Mouse (Mus musculus) G1E (cell line): ENCODE measurements around the gene Fgfr2.

ENCODE experiments used
- CTCF ChIP-seq: IDR thresholded peaks from 2 replicates; pipeline ENCODE4 v1.5.1; 2012; ENCODE audit warnings: low read depth, low read length, inconsistent platforms, mixed read lengths
- POLR2AphosphoS5 ChIP-seq: IDR thresholded peaks from 2 replicates; pipeline ENCODE4 v1.6.1; 2012; ENCODE audit warnings: low read depth, low read length, inconsistent platforms; ENCODE audit not compliant: insufficient replicate concordance

DNA sequence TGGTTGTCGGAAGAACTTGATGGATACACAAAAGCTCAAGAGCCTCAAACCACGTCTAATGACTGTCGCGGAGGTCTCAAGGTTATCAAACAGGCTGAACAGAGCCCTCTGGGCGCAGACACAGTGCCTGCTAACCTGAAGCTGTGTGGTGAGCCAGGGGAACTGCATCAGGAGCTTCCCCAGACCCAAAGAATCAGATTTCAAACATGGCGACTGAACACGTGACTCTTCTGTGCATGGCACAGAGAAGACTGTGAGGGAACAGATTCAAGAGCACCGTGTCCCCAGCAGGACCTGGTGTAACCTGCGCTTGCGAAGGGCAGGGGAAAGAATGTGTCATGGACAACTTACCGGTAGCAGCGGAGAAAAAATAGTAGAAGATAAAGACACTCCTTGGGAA lies 1805.6 kb downstream of the Fgfr2 start:
- no peak for TF ChIP-seq CTCF
- TF ChIP-seq POLR2AphosphoS5 = no peak
